Mouse (Mus musculus): ENCODE measurements around the gene Plgrkt. TPM values are rescaled to one million over a fixed set of nuclear protein-coding genes. Genes with fewer than 3 reads are reported as not detected.

Plgrkt gene
- polyA plus RNA-seq, 1 experiment from 2014 or later = 79.4 TPM

DNA sequence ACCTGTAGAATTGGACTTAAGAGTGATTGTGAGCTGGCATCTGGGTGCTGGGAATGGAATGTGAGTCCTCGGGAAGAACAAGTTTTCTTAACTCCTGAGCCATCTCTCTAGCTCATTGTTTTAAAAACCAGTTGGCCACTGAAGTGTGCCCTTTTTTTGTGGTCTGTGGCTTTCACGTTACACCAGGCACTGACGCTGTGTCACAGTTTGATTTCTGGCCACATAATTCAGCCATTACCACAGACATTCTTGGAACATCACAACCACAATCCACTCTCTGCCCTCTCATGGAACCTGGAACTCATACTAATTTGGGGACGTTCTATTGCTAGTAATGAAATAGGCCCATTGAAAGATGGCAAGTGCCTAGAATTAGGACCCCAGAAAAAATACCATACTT is 26.2 kb downstream of the Plgrkt start:
- no peak overlapping the region for H3K27ac ChIP-seq
- H3K9me3 ChIP-seq (replicated peaks) = no peaks in the 10 kb centered on the region
- H3K4me1 ChIP-seq = no peaks in the 10 kb centered on the region
- 86% methylated on average over 4 of the region's 4 CpGs for WGBS
- H3K4me2 ChIP-seq (replicated peaks) = no peak overlapping the region
- no peaks in the 10 kb centered on the region for H3K27me3 ChIP-seq
- no peaks in the 10 kb centered on the region for H3K36me3 ChIP-seq
- H3K4me3 ChIP-seq = no peak overlapping the region
- no peak overlapping the region for H3K9ac ChIP-seq
- ATAC-seq (ENCODE audit: low FRiP score) = no peak

DNA sequence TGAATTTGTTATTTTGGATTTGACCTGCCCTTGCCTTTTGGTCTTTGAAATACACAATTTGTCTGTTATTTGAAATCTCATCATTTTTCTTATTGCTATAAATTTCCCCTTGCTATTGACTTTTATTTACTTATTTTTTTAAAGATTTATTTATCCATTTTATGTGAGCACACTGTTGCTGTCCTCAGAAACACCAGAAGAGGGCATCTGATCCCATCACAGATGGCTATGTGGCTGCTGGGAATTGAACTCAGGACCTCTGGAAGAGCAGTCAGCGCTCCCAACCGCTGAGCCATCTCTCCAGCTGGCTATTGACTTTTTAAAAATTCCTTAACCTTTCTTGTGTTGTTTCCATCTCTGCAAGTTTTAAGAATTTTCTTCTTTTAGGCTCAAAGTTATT is 30.6 kb downstream of the Plgrkt start:
- Histone ChIP-seq H3K9ac (no peak overlapping the region), H3K36me3 (no peaks in the 10 kb centered on the region), H3K27ac (no peak overlapping the region), H3K4me2 (replicated peaks) (no peak overlapping the region), H3K4me1 (peaks cover 5% of the 10 kb centered on the region; the same call in 1 of the 2 replicates), H3K27me3 (peaks cover 8% of the 10 kb centered on the region; the same call in 1 of the 2 replicates), H3K4me3 (no peak overlapping the region), H3K9me3 (replicated peaks) (no peaks in the 10 kb centered on the region)
- ATAC-seq (ENCODE audit: low FRiP score) = no peak
- WGBS = 87% methylated on average over 2 of the region's 2 CpGs

DNA sequence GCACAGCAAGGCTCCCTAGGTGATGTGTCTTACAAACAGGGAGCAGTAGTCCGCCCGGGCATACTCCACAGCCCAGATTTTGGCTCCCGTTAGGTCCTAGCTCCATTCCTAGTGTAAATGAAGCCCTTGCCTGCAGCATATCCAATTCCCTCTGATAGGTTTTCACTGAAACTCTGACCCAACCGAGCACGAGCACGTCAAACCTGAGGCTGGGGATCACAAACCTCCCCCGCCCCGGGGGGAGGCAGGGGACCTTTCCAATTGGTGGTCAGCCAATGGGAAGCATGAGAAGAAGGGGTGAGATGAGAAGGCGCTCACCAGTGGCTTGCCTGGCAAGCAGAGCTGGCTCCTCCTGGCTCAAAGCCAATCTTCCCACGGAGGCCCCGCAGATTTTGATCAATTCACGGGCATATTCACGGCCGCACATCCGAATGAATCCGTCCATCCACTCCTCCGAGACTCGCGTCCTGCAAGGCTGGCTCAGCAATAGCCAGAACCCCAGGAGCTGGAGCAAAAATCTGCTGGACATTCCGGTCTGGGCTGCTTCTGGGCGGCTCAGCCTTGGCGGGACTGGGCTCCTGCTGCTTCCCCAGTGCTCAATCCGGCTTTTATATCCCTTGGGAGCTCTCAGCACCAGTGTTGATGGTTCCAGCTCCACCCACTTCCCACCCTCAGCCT is 33.0 kb downstream of the Plgrkt start, which contains the start of gene Rln1:
Gene Rln1, minus strand, starts transcription at position 603 of the 678 bp plus-strand sequence.
- H3K9ac ChIP-seq = peak within 1 kb of the TSS; percentile 56
- peaks cover 5% of the 10 kb centered on the region; the same call in 1 of the 2 replicates for H3K4me1 ChIP-seq
- H3K4me3 ChIP-seq = peak within 1 kb of the TSS; percentile 35
- H3K27ac ChIP-seq = no peak within 1 kb of the TSS
- 4% methylated on average over 23 of the region's 23 CpGs for WGBS
- H3K27me3 ChIP-seq = peaks cover 8% of the 10 kb centered on the region; the same call in 1 of the 2 replicates
- no peaks in the 10 kb centered on the region for H3K36me3 ChIP-seq
- H3K4me2 ChIP-seq (replicated peaks) = peak within 1 kb of the TSS; percentile 76
- H3K9me3 ChIP-seq (replicated peaks) = no peaks in the 10 kb centered on the region
- ATAC-seq (ENCODE audit: low FRiP score) = peak; percentile 84

DNA sequence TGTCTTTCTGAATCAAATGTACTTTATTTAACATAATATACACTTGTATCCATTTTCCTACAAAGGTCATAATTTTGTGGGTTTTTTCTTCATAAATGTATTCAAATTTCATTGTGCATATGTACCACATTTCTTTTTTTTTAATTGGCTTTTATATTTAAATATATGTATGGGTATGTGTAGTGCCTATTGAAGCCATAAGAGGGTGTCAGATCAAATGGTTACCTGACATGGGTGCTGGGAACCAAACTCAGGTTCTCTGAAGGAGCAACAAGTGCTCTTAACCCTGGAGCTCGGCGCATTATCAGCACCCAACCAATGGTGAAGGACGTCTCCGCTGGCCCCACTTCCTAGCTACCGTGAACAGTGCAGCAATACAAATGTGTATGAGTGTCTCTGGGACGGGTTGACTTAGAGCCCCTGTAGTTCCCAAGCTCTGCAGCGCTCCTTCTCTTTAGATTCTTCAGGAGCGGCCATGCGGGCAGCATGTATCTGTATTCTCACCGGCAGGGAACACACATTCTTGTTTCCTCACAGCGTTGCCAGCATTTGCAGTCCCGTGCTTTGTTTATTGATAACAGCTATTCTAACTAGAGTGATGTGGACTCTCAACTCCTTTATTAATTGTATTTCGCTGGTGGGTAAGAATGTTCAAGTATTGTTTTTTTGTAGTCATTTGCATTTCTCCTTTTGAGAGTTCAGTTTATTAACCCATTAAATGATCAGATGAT is 40.2 kb downstream of the Plgrkt start:
- Histone ChIP-seq H3K36me3 (no peaks in the 10 kb centered on the region), H3K9ac (no peak overlapping the region), H3K27ac (no peak overlapping the region), H3K4me1 (peaks cover 6% of the 10 kb centered on the region), H3K4me2 (replicated peaks) (no peak overlapping the region), H3K9me3 (replicated peaks) (no peaks in the 10 kb centered on the region), H3K4me3 (no peak overlapping the region), H3K27me3 (peaks cover 5% of the 10 kb centered on the region; the same call in 1 of the 2 replicates)
- no peak for ATAC-seq (ENCODE audit: low FRiP score)
- 83% methylated on average over 13 of the region's 13 CpGs for WGBS

DNA sequence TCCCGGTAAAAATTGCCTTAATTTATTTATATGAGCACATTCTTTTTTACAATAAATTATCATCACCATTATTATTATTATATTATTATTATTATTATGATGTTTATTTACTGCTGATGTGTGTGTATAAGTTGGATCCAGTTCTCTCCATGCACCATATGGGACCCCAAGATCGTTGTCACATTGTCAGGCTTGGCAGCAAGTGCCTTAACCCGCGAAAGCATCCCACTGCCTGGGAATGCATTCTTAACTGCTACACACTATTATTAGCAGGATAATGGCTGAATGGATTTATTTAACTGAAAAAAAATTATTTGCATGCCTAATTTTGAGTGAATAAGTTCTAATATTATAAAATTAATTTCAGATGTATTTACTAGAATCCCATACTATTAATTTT is 40.8 kb downstream of the Plgrkt start:
- Histone ChIP-seq H3K9me3 (replicated peaks) (no peaks in the 10 kb centered on the region), H3K27ac (no peak overlapping the region), H3K4me1 (peaks cover 6% of the 10 kb centered on the region), H3K4me3 (no peak overlapping the region), H3K36me3 (no peaks in the 10 kb centered on the region), H3K27me3 (peaks cover 5% of the 10 kb centered on the region; the same call in 1 of the 2 replicates), H3K4me2 (replicated peaks) (no peak overlapping the region), H3K9ac (no peak overlapping the region)
- WGBS = 93% methylated on average over 4 of the region's 4 CpGs
- ATAC-seq (ENCODE audit: low FRiP score) = no peak

DNA sequence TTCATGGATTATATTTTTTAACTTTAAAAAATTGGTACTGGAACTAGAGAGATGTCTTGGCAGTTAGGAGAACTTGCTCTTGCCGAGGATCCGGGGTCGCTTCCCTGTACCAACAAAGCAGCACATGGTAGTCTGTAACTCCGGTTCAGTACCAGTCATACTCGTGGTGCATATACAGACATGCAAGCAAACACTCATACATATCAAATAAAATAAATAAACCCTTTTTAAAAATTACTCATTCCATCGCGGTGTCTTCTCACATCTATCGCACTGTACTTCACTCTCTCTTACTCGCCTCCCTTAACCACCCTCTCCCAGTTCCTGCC is 41.4 kb downstream of the Plgrkt start:
- Histone ChIP-seq H3K4me2 (replicated peaks) (no peak overlapping the region), H3K9ac (no peak overlapping the region), H3K4me1 (peaks cover 6% of the 10 kb centered on the region), H3K4me3 (no peak overlapping the region; the same call in 1 of the 2 replicates), H3K27me3 (peaks cover 5% of the 10 kb centered on the region; the same call in 1 of the 2 replicates), H3K27ac (no peak overlapping the region), H3K9me3 (replicated peaks) (no peaks in the 10 kb centered on the region), H3K36me3 (no peaks in the 10 kb centered on the region)
- 66% methylated on average over 9 of the region's 9 CpGs for WGBS
- 0 out of 2 replicates have a peak, but pooled peaks have one; percentile 26 for ATAC-seq (ENCODE audit: low FRiP score)

DNA sequence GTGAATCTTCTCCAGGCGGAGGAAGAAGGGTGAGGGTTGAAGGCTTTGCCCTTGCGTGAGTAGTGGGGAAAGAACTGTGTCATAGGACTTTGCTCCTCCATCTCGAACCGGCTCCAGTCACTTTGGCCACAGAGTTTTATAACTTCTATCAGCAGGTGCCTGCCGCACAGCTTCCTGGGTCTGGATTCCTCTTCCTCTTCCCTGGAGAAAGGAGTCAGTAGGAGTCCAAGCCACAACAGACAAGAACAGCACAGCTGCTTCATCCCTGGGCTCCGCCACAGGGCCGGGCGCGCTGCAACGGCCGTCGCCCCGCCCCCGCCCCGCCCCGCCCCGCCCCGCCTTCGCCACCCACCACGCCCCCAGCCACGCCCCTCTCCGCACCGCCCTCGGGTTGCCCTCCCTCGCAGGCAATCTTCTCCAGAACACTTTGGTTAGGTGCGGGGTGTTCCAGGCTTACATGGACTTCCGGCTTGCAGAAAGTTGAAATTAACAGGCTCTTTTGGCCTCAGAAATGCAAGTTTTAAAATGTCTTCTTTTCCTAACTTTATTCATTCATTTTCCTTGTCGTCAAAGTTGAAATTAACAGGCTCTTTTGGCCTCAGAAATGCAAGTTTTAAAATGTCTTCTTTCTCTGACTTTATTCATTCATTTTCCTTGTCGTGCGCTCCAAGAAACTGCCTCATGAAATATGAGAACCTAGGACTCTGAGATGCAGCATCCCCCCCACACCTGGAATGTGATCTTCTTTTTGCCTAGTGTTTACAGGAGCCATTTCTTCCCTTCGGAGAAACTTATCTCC is 41.9 kb downstream of the Plgrkt start, which contains the start of gene Insl6:
Gene Insl6, minus strand, starts transcription at position 304 of the 799 bp plus-strand sequence.
- Histone ChIP-seq H3K27ac (no peak within 1 kb of the TSS), H3K9me3 (replicated peaks) (no peaks in the 10 kb centered on the region), H3K4me1 (peaks cover 6% of the 10 kb centered on the region), H3K4me3 (peak within 1 kb of the TSS; percentile 31), H3K4me2 (replicated peaks) (peak within 1 kb of the TSS; percentile 58), H3K27me3 (peaks cover 5% of the 10 kb centered on the region; the same call in 1 of the 2 replicates), H3K36me3 (no peaks in the 10 kb centered on the region), H3K9ac (no peak within 1 kb of the TSS; the same call in 1 of the 2 replicates)
- 6% methylated on average over 23 of the region's 31 CpGs for WGBS
- ATAC-seq (ENCODE audit: low FRiP score) = peak; percentile 82

DNA sequence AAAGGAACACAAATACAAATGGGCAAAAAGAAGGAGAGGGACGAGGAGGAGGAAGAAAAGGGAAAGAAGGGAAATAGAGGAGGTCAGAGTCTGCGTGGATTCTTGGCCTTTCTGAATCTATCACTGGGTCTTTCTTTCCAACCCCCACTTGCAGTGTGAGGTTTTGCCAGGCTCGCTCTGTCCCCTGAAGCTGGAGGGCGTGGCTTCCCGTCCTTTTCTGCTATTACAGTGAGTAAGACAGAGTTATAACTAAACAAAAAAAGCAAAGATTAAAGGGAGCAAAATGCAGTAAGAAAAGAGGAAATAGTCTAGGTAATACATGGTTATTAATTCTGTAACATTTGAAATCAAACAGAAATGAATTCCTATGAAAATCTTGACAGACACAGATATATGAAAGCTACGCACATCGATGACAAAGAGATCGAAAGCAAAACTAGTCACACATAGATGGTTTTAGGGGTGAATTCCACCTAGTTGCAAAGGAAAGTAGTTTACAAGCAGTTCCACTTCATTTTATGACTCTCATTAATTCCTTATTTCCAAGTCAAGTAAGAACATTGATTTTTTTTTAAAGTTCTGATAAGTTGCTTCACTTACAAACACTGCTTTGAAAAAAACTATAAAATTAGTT is 43.7 kb downstream of the Plgrkt start:
- no peak overlapping the region for H3K4me2 ChIP-seq (replicated peaks)
- H3K4me1 ChIP-seq = peaks cover 6% of the 10 kb centered on the region
- no peak overlapping the region for H3K4me3 ChIP-seq
- no peak overlapping the region for H3K9ac ChIP-seq
- no peaks in the 10 kb centered on the region for H3K9me3 ChIP-seq (replicated peaks)
- WGBS = 75% methylated on average over 8 of the region's 8 CpGs
- peaks cover 5% of the 10 kb centered on the region; the same call in 1 of the 2 replicates for H3K27me3 ChIP-seq
- no peaks in the 10 kb centered on the region for H3K36me3 ChIP-seq
- H3K27ac ChIP-seq = no peak overlapping the region
- no peak for ATAC-seq (ENCODE audit: low FRiP score)

DNA sequence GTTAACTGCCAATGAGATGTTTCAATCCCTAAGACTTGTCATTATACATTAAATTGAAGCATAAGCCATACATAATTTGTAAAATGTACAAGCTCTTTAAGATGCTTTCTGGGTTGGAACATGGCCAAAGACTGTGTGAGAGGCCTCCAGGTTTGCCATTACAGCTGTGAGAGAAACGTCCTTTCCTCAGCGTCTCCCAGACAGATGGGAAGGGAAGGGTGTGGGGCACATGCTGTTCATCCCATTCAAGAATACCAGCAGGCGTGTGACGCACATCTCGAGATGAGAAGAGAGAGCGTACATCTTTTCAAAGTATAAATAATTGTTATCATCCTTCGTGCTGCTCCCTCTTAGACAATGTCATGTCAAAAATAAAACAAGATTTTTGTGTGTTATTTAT is 54.5 kb downstream of the Plgrkt start:
- ATAC-seq (ENCODE audit: low FRiP score) = no peak
- Histone ChIP-seq H3K36me3 (peaks cover 36% of the 10 kb centered on the region), H3K4me1 (no peaks in the 10 kb centered on the region), H3K9ac (no peak overlapping the region), H3K9me3 (replicated peaks) (peaks cover 17% of the 10 kb centered on the region), H3K4me2 (replicated peaks) (no peak overlapping the region), H3K4me3 (no peak overlapping the region), H3K27me3 (no peaks in the 10 kb centered on the region), H3K27ac (no peak overlapping the region)
- 52% methylated on average over 7 of the region's 7 CpGs for WGBS

DNA sequence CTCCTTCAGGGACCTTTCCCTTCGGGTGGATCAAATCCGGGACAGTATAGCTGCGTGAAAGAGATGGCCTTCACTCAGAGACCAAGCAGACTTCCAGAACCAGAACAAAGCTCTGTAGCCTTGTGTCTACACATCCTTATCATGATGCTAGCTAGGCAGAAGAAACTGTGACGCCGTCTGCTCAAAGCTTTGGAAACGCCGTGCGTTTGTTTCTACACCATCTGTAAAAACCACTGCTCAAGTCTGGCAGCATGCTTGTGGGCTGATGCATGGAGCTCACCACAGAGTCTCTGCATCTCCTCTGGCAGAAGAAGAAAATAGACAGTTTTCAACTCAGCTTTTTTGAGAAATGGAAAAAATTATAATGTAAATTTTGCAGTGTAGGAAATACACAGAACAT is 55.4 kb downstream of the Plgrkt start:
- Histone ChIP-seq H3K4me3 (no peak overlapping the region), H3K4me1 (no peaks in the 10 kb centered on the region), H3K27ac (no peak overlapping the region), H3K4me2 (replicated peaks) (no peak overlapping the region), H3K9me3 (replicated peaks) (peaks cover 12% of the 10 kb centered on the region; the same call in 1 of the 2 replicates), H3K27me3 (no peaks in the 10 kb centered on the region), H3K36me3 (peaks cover 36% of the 10 kb centered on the region), H3K9ac (no peak overlapping the region)
- ATAC-seq (ENCODE audit: low FRiP score) = no peak
- WGBS = 91% methylated on average over 8 of the region's 8 CpGs

DNA sequence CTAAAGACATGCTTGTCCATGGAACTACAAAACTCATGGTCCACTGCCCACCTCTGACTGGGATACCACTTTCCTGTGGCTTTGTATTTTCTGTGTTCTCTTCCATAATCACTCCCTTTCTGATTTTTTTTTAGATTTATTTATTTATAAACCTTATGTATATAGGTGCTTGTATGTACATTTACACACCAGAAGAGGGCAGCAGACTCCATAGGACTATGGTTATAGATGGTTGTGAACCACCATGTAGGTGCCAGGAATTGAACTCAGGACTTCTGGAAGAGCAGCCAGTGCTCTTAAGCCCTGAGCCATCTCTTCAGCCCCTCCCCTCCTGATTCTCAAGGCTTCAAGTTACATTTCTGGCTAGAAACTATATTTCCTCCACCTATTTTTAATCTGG is 58.4 kb downstream of the Plgrkt start:
- Histone ChIP-seq H3K4me3 (no peak overlapping the region), H3K27ac (no peak overlapping the region), H3K9me3 (replicated peaks) (no peaks in the 10 kb centered on the region), H3K9ac (no peak overlapping the region), H3K36me3 (peaks cover 33% of the 10 kb centered on the region), H3K4me2 (replicated peaks) (no peak overlapping the region), H3K4me1 (no peaks in the 10 kb centered on the region), H3K27me3 (no peaks in the 10 kb centered on the region)
- no peak for ATAC-seq (ENCODE audit: low FRiP score)

DNA sequence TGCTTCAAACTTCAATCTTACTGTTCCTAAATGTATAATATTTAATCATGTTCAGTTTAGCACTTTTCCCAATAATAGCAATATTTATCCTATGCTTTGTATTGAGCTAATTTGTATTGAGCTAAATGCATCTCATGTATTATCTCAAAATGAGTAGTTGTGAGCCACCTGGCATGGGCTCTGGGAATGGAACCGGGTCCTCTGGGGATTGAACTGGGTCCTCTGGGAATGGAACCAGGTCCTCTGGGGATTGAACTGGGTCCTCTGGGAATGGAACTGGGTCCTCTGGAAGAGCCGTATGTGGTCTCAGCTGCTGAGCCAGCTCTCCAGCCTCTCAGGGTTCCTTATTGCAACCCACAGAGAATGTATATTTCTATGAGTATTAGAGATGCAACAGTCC is 65.1 kb downstream of the Plgrkt start:
- Histone ChIP-seq H3K27me3 (no peaks in the 10 kb centered on the region), H3K9me3 (replicated peaks) (no peaks in the 10 kb centered on the region), H3K4me2 (replicated peaks) (no peak overlapping the region), H3K36me3 (peaks cover 44% of the 10 kb centered on the region), H3K4me3 (no peak overlapping the region), H3K4me1 (no peaks in the 10 kb centered on the region), H3K9ac (no peak overlapping the region), H3K27ac (no peak overlapping the region)
- 90% methylated on average over 2 of the region's 2 CpGs for WGBS
- no peak for ATAC-seq (ENCODE audit: low FRiP score)
